Mouse (Mus musculus) heart, adult 11 months (tissue): ENCODE results near the gene Tspyl3.

Experiments
- DNase-seq: peaks from one replicate; pipeline ENCODE4 v3.0.0; 2022

Gene Tspyl3

GRCm38 (mm10) chr2:153225595-153225953, 333 bp upstream of the Tspyl3 start:
- no peak for DNase-seq

GRCm38 (mm10) chr2:153222566-153222965, 2.7 kb downstream of the Tspyl3 start:
- no peak for DNase-seq

- DNase-seq, result no peak
Observed at GRCm38 (mm10) chr2:153222130-153222529, 3.1 kb downstream of the Tspyl3 start.

GRCm38 (mm10) chr2:153221620-153222019, 3.6 kb downstream of the Tspyl3 start:
- DNase-seq, result no peak

- no peak for DNase-seq
Observed at GRCm38 (mm10) chr2:153218516-153218915, 6.7 kb downstream of the Tspyl3 start.

GRCm38 (mm10) chr2:153217826-153218340, 7.4 kb downstream of the Tspyl3 start:
- DNase-seq, result peak; percentile 77

GRCm38 (mm10) chr2:153215421-153215820, 9.8 kb downstream of the Tspyl3 start:
- DNase-seq, result peak; percentile 80

- peak; percentile 94 for DNase-seq
Observed at GRCm38 (mm10) chr2:153214771-153215259, 10.4 kb downstream of the Tspyl3 start.

- no peak for DNase-seq
Observed at GRCm38 (mm10) chr2:153213351-153213750, 11.9 kb downstream of the Tspyl3 start.

GRCm38 (mm10) chr2:153211451-153211850, 13.8 kb downstream of the Tspyl3 start:
- DNase-seq, result no peak

- no peak for DNase-seq
Observed at GRCm38 (mm10) chr2:153209286-153209685, 16.0 kb downstream of the Tspyl3 start.

- no peak for DNase-seq
Observed at GRCm38 (mm10) chr2:153208149-153208548, 17.1 kb downstream of the Tspyl3 start.

- DNase-seq, result no peak
Observed at GRCm38 (mm10) chr2:153202766-153203165, 22.5 kb downstream of the Tspyl3 start.

- DNase-seq, result peak; percentile 92
Observed at GRCm38 (mm10) chr2:153199114-153199513, 26.1 kb downstream of the Tspyl3 start.

- peak; percentile 95 for DNase-seq
Observed at GRCm38 (mm10) chr2:153198485-153198884, 26.8 kb downstream of the Tspyl3 start.

- DNase-seq, result no peak
Observed at GRCm38 (mm10) chr2:153194255-153194654, 31.0 kb downstream of the Tspyl3 start.

GRCm38 (mm10) chr2:153191242-153191641, 34.0 kb downstream of the Tspyl3 start:
- no peak for DNase-seq

- DNase-seq, result no peak
Observed at GRCm38 (mm10) chr2:153187848-153188247, 37.4 kb downstream of the Tspyl3 start.

- DNase-seq, result peak; percentile 89
Observed at GRCm38 (mm10) chr2:153186176-153186591, 39.1 kb downstream of the Tspyl3 start.

- no peak for DNase-seq
Observed at GRCm38 (mm10) chr2:153179961-153180360, 45.3 kb downstream of the Tspyl3 start.

GRCm38 (mm10) chr2:153179126-153179860, 45.9 kb downstream of the Tspyl3 start:
- DNase-seq, result no peak

- DNase-seq, result no peak
Observed at GRCm38 (mm10) chr2:153177188-153177587, 48.1 kb downstream of the Tspyl3 start.

- DNase-seq, result no peak
Observed at GRCm38 (mm10) chr2:153175995-153176570, 49.2 kb downstream of the Tspyl3 start.
